Mouse (Mus musculus) B cell, adult 62 days (primary cell): ENCODE results near the gene Ighmbp2. TPM values are rescaled to one million over a fixed set of nuclear protein-coding genes. Genes with fewer than 3 reads are reported as not detected.

Experiments used
- total RNA-seq: library from RNA; stranded (reverse); gene quantifications from 4 replicates; pipeline ENCODE4 v1.2.4, GENCODE M21; 2023

The Ighmbp2 gene
- total RNA-seq, result 12.7 to 14.9 TPM (median 13.2 TPM) in 4 replicates

GRCm38 (mm10) chr19:3282572-3283467, at the start of gene Ighmbp2, which contains the start of gene Mrpl21:
TSS of gene Ighmbp2 (minus strand) at chr19:3283017.
TSS of gene Mrpl21 (plus strand) at chr19:3282901.

GRCm38 (mm10) chr19:3322261-3322969, 39.6 kb upstream of the Ighmbp2 start, which contains the start of gene Cpt1a:
TSS of gene Cpt1a (plus strand) at chr19:3322334.

Other genes starting within 250 kb of the Ighmbp2 start
- gene Mrpl21, start 116 bp downstream of the Ighmbp2 start, total RNA-seq, result 35.3 to 47.4 TPM (median 44.7 TPM) in 4 replicates
- gene Cpt1a, start 39.3 kb upstream of the Ighmbp2 start, total RNA-seq, result 50.2 to 63.0 TPM (median 52.3 TPM) in 4 replicates
- 0.26 to 0.83 TPM (median 0.60 TPM) in 4 replicates for gene Tesmin, start 105.8 kb upstream of the Ighmbp2 start, total RNA-seq
- not detected in 4 replicates for gene Gal, start 131.5 kb upstream of the Ighmbp2 start, total RNA-seq